ENCODE assay signal across 23 mouse cellular contexts in the genomic region with DNA sequence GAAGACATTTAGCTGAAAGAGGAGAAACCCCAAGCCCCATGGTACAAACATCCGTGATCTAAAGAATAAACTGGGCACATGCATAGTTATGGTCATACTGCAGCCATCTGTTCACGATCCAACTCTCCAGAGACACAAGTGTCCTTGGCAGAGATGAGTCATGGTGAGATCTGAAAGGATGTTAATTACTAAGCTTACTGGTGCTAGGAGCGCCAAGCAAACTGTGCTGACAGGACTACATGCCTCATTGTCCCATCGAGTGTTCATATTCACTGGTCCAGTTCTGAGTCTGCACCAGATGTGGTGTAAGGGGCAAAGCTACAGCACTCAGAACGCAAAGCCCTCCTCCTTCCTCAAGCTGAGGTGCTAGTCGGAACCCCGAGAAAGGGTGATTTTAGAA.
A peak's percentile ranks its signal among the peaks of the same experiment; 100 is the strongest.
DNase-seq lines count a peak whose midpoint lies in the region; TF ChIP-seq lines count a peak whose summit lies in the region.
"Had no signal": no experiment of that assay in that cellular context is flagged by ENCODE, and none has a peak within 500 bp of the region (broad histone marks: within the 10 kb centered on the region; RNA-seq: fewer than 3 reads in every experiment).

No protein-coding gene starts in this region.

- H3K79me2 ChIP-seq in heart, adult 2 months (replicated peaks; ENCODE audit: control insufficient read depth, insufficient read depth, low read length) = no peaks in the 10 kb centered on the region

- H3K4me3 ChIP-seq in cerebellum, adult 2 months (replicated peaks; ENCODE audit: insufficient read depth, low read depth, low read length) = no peak overlapping the region
- no peak overlapping the region for H3K4me3 ChIP-seq in limb, embryonic 10.5 days
- H3K4me3 ChIP-seq in heart, adult 2 months = no peak overlapping the region
- H3K4me3 ChIP-seq: embryonic facial prominence, embryonic 13.5 days; erythroblast, embryonic 14.5 days; forebrain, embryonic 12.5 days; gastrocnemius, adult 2 months; kidney, embryonic 15.5 days had no signal

- no peaks in the 10 kb centered on the region for H3K27me3 ChIP-seq in cerebellum, adult 2 months (ENCODE audit: control insufficient read depth, insufficient read depth, low read length)
- no peaks in the 10 kb centered on the region for H3K27me3 ChIP-seq in limb, embryonic 10.5 days (ENCODE audit: low read depth, poor library complexity, severe bottlenecking)
- no peaks in the 10 kb centered on the region for H3K27me3 ChIP-seq in heart, adult 2 months (ENCODE audit: control insufficient read depth, insufficient read depth, low read length)
- H3K27me3 ChIP-seq: CH12.LX; embryonic facial prominence, embryonic 13.5 days; kidney, embryonic 15.5 days had no signal

- DNase-seq in cerebellum, adult 2 months = peak; percentile 64 to 84
- no peak for DNase-seq in cerebellum, postnatal 4 days (ENCODE audit: low spot score in 2 of 2)
- peak; percentile 42 for DNase-seq in right cerebral cortex, adult 18-20 months
- no peak for DNase-seq in right cerebral cortex, postnatal 4 days
- DNase-seq in brain, embryonic 14.5 days (ENCODE audit: low read depth) = peak; percentile 47
- no peak for DNase-seq in limb, embryonic 10.5 days (ENCODE audit: low spot score)
- DNase-seq in heart, adult 2 months = no peak
- DNase-seq: B cell, adult 2 months; embryo, embryonic 11 days; gastrocnemius, adult 2 months; kidney, adult 11 months; kidney, postnatal 4 days; layer of hippocampus, adult 9-11 months; liver, postnatal 0 days; thymus, adult 2 months; thymus, postnatal 4 days had no signal

- no peak for TF ChIP-seq EP300 in heart, adult 2 months (IDR thresholded peaks at IDR 0.05; ENCODE audit: insufficient read depth, low read depth, low read length)

- no peaks in the 10 kb centered on the region for H3K9me3 ChIP-seq in limb, embryonic 10.5 days (replicated peaks)
- H3K9me3 ChIP-seq: embryonic facial prominence, embryonic 13.5 days; forebrain, embryonic 12.5 days; kidney, embryonic 15.5 days had no signal

- 21% methylated on average over 7 of the region's 7 CpGs for WGBS in cerebellum, adult 2 months
- 91% methylated on average over 7 of the region's 7 CpGs for WGBS in limb, embryonic 10.5 days
- WGBS in heart, adult 2 months = 64% methylated on average over 7 of the region's 7 CpGs

- no peak for TF ChIP-seq POLR2A in cerebellum, adult 2 months (IDR thresholded peaks at IDR 0.05; ENCODE audit: borderline replicate concordance, insufficient read depth, low read length)
- no peak for TF ChIP-seq POLR2A in brain, embryonic 14.5 days (IDR thresholded peaks at IDR 0.05; ENCODE audit: borderline replicate concordance, extremely low read depth, insufficient read depth, insufficient read length, poor library complexity, severe bottlenecking)
- TF ChIP-seq POLR2A in heart, adult 2 months (IDR thresholded peaks at IDR 0.05; ENCODE audit: insufficient read depth, low read depth, low read length) = no peak

- peak overlapping the region; percentile 58 for H3K27ac ChIP-seq in cerebellum, adult 2 months (ENCODE audit: insufficient read depth, low read length)
- H3K27ac ChIP-seq in limb, embryonic 10.5 days = no peak overlapping the region
- no peak overlapping the region for H3K27ac ChIP-seq in heart, adult 2 months
- H3K27ac ChIP-seq: embryonic facial prominence, embryonic 13.5 days; forebrain, embryonic 12.5 days; gastrocnemius, adult 2 months; kidney, embryonic 15.5 days; macrophage had no signal

- H3K4me1 ChIP-seq in cerebellum, adult 2 months (ENCODE audit: control insufficient read depth, insufficient read depth, low read length) = peaks cover 55% of the 10 kb centered on the region
- peaks cover 30% of the 10 kb centered on the region for H3K4me1 ChIP-seq in limb, embryonic 10.5 days
- peaks cover 5% of the 10 kb centered on the region; the same call in 1 of the 2 replicates for H3K4me1 ChIP-seq in heart, adult 2 months (ENCODE audit: control insufficient read depth, insufficient read depth, low read length)

- no peak overlapping the region for H3K9ac ChIP-seq in heart, adult 2 months (ENCODE audit: low read depth, low read length)
- H3K9ac ChIP-seq: embryonic facial prominence, embryonic 13.5 days; forebrain, embryonic 12.5 days; kidney, embryonic 15.5 days; liver, postnatal 0 days had no signal

- intact Hi-C loops in heart, adult 2 months (cut with DNase I) = no loop called here

- no peaks in the 10 kb centered on the region for H3K36me3 ChIP-seq in limb, embryonic 10.5 days
- no peaks in the 10 kb centered on the region for H3K36me3 ChIP-seq in heart, adult 2 months (ENCODE audit: control insufficient read depth, insufficient read depth, low read length)
- H3K36me3 ChIP-seq: embryonic facial prominence, embryonic 13.5 days; forebrain, embryonic 12.5 days; G1E; kidney, embryonic 15.5 days had no signal

- no peak for TF ChIP-seq CTCF in cerebellum, adult 2 months (IDR thresholded peaks at IDR 0.05; ENCODE audit: borderline replicate concordance, insufficient read depth, low read depth, low read length)
- no peak for TF ChIP-seq CTCF in brain, embryonic 14.5 days (IDR thresholded peaks at IDR 0.05; ENCODE audit: borderline replicate concordance, extremely low read depth, insufficient read depth, insufficient read length)
- TF ChIP-seq CTCF in heart, adult 2 months (IDR thresholded peaks at IDR 0.05) = no peak

Comparison
In these comparisons a context has a peak if more than half of its experiments do, and no peak if none do; other contexts are left out.
1. DNase-seq: peak in cerebellum, adult 2 months (2 of 2), right cerebral cortex, adult 18-20 months (single experiment) and brain, embryonic 14.5 days (single experiment); none in cerebellum, postnatal 4 days (0 of 2), right cerebral cortex, postnatal 4 days (single experiment), limb, embryonic 10.5 days (single experiment) and heart, adult 2 months (0 of 2).